Mouse (Mus musculus): ENCODE results near the gene Tarbp2. TPM values are rescaled to one million over a fixed set of nuclear protein-coding genes. Genes with fewer than 3 reads are reported as not detected.
A peak's percentile ranks its signal among the peaks of the same experiment; 100 is the strongest.

Gene Tarbp2
- total RNA-seq, 1 experiment, result 184 TPM

GRCm38 (mm10) chr15:102510590-102511284, 7.3 kb upstream of the Tarbp2 start:
- H3K9me3 ChIP-seq (ENCODE audit: control insufficient read depth, insufficient read depth, low read depth, low read length), result no peaks in the 10 kb centered on the region
- H3K4me1 ChIP-seq (ENCODE audit: control insufficient read depth in 2 of 2, insufficient read depth in 2 of 2, low read length in 2 of 2, poor library complexity in 1 of 2), result peaks cover 0 to 16% of the 10 kb centered on the region in 2 experiments; a peak in 3 of 4 replicates
- peak overlapping the region; percentile 70 to 89 for H3K4me3 ChIP-seq (ENCODE audit: insufficient read depth in 1 of 2, low read depth in 1 of 2, low read length in 2 of 2, poor library complexity in 1 of 2, severe bottlenecking in 1 of 2)
- H3K36me3 ChIP-seq (ENCODE audit: control insufficient read depth, insufficient read depth, low read length, poor library complexity, severe bottlenecking), result no peaks in the 10 kb centered on the region
- peak; percentile 97 for DNase-seq (ENCODE audit: low read depth, low spot score)
- no peak for TF ChIP-seq ZNF384 (IDR thresholded peaks at IDR 0.05; ENCODE audit: low read depth, low read length)
- TF ChIP-seq ZC3H11A (IDR thresholded peaks at IDR 0.05; ENCODE audit: borderline replicate concordance, low read depth, low read length), result no peak
- TF ChIP-seq CHD2 (IDR thresholded peaks at IDR 0.05; ENCODE audit: low read depth, low read length), result 0 out of 2 replicates have a peak, but pooled peaks have one; percentile 42
- in situ Hi-C loops (cut with MboI; ENCODE audit: low sequenced_read_pairs in 2 of 2, unreplicated experiment in 2 of 2), result no loop called here
- H3K9ac ChIP-seq (ENCODE audit: insufficient read depth, low read depth, low read length, poor library complexity, severe bottlenecking), result peak overlapping the region; percentile 85
- H3K27ac ChIP-seq (ENCODE audit: insufficient read depth, low read depth, low read length, poor library complexity, severe bottlenecking), result peak overlapping the region; percentile 52; the same call in 1 of the 2 replicates

- Histone ChIP-seq H3K9ac (ENCODE audit: insufficient read depth, low read depth, low read length, poor library complexity, severe bottlenecking) (no peak overlapping the region), H3K4me1 (ENCODE audit: control insufficient read depth in 2 of 2, insufficient read depth in 2 of 2, low read length in 2 of 2, poor library complexity in 1 of 2) (peaks cover 0 to 19% of the 10 kb centered on the region in 2 experiments; a peak in 3 of 4 replicates), H3K9me3 (ENCODE audit: control insufficient read depth, insufficient read depth, low read depth, low read length) (no peaks in the 10 kb centered on the region), H3K27ac (ENCODE audit: insufficient read depth, low read depth, low read length, poor library complexity, severe bottlenecking) (no peak overlapping the region), H3K4me3 (ENCODE audit: insufficient read depth in 1 of 2, low read depth in 1 of 2, low read length in 2 of 2, poor library complexity in 1 of 2, severe bottlenecking in 1 of 2) (no peak overlapping the region), H3K36me3 (ENCODE audit: control insufficient read depth, insufficient read depth, low read length, poor library complexity, severe bottlenecking) (no peaks in the 10 kb centered on the region)
- TF ChIP-seq ZC3H11A (IDR thresholded peaks at IDR 0.05; ENCODE audit: borderline replicate concordance, low read depth, low read length), result no peak
- no peak for TF ChIP-seq ZNF384 (IDR thresholded peaks at IDR 0.05; ENCODE audit: low read depth, low read length)
- no peak for TF ChIP-seq MAFK (IDR thresholded peaks at IDR 0.05; ENCODE audit: insufficient read depth, low read depth, low read length)
- TF ChIP-seq HCFC1 (IDR thresholded peaks at IDR 0.05; ENCODE audit: borderline replicate concordance, insufficient read depth, low read length), result no peak
- TF ChIP-seq CHD2 (IDR thresholded peaks at IDR 0.05; ENCODE audit: low read depth, low read length), result no peak
- DNase-seq (ENCODE audit: low read depth, low spot score), result no peak
- in situ Hi-C loops (cut with MboI; ENCODE audit: low sequenced_read_pairs in 2 of 2, unreplicated experiment in 2 of 2), result no loop called here
These were observed 6.6 kb upstream of the Tarbp2 start for GRCm38 (mm10) chr15:102511285-102511833.

GRCm38 (mm10) chr15:102512010-102512409, 6.0 kb upstream of the Tarbp2 start:
- H3K4me1 ChIP-seq (ENCODE audit: control insufficient read depth in 2 of 2, insufficient read depth in 2 of 2, low read length in 2 of 2, poor library complexity in 1 of 2), result peaks cover 0 to 19% of the 10 kb centered on the region in 2 experiments; a peak in 3 of 4 replicates
- no peaks in the 10 kb centered on the region for H3K36me3 ChIP-seq (ENCODE audit: control insufficient read depth, insufficient read depth, low read length, poor library complexity, severe bottlenecking)
- in situ Hi-C loops (cut with MboI; ENCODE audit: low sequenced_read_pairs in 2 of 2, unreplicated experiment in 2 of 2), result no loop called here
- TF ChIP-seq CHD2 (IDR thresholded peaks at IDR 0.05; ENCODE audit: low read depth, low read length) (no peak), ZC3H11A (IDR thresholded peaks at IDR 0.05; ENCODE audit: borderline replicate concordance, low read depth, low read length) (no peak), HCFC1 (IDR thresholded peaks at IDR 0.05; ENCODE audit: borderline replicate concordance, insufficient read depth, low read length) (no peak), ZNF384 (IDR thresholded peaks at IDR 0.05; ENCODE audit: low read depth, low read length) (no peak), MAFK (IDR thresholded peaks at IDR 0.05; ENCODE audit: insufficient read depth, low read depth, low read length) (no peak)
- H3K27ac ChIP-seq (ENCODE audit: insufficient read depth, low read depth, low read length, poor library complexity, severe bottlenecking), result no peak overlapping the region
- H3K9me3 ChIP-seq (ENCODE audit: control insufficient read depth, insufficient read depth, low read depth, low read length), result no peaks in the 10 kb centered on the region
- DNase-seq (ENCODE audit: low read depth, low spot score), result no peak
- no peak overlapping the region for H3K4me3 ChIP-seq (ENCODE audit: insufficient read depth in 1 of 2, low read depth in 1 of 2, low read length in 2 of 2, poor library complexity in 1 of 2, severe bottlenecking in 1 of 2)
- no peak overlapping the region for H3K9ac ChIP-seq (ENCODE audit: insufficient read depth, low read depth, low read length, poor library complexity, severe bottlenecking)

- no peaks in the 10 kb centered on the region for H3K9me3 ChIP-seq (ENCODE audit: control insufficient read depth, insufficient read depth, low read depth, low read length)
- in situ Hi-C loops (cut with MboI; ENCODE audit: low sequenced_read_pairs in 2 of 2, unreplicated experiment in 2 of 2), result no loop called here
- TF ChIP-seq HCFC1 (IDR thresholded peaks at IDR 0.05; ENCODE audit: borderline replicate concordance, insufficient read depth, low read length) (no peak), ZNF384 (IDR thresholded peaks at IDR 0.05; ENCODE audit: low read depth, low read length) (no peak), ZC3H11A (IDR thresholded peaks at IDR 0.05; ENCODE audit: borderline replicate concordance, low read depth, low read length) (no peak), MAFK (IDR thresholded peaks at IDR 0.05; ENCODE audit: insufficient read depth, low read depth, low read length) (no peak), CHD2 (IDR thresholded peaks at IDR 0.05; ENCODE audit: low read depth, low read length) (no peak)
- no peak overlapping the region for H3K27ac ChIP-seq (ENCODE audit: insufficient read depth, low read depth, low read length, poor library complexity, severe bottlenecking)
- H3K4me1 ChIP-seq (ENCODE audit: control insufficient read depth in 2 of 2, insufficient read depth in 2 of 2, low read length in 2 of 2, poor library complexity in 1 of 2), result peaks cover 0 to 18% of the 10 kb centered on the region in 2 experiments; a peak in 3 of 4 replicates
- H3K36me3 ChIP-seq (ENCODE audit: control insufficient read depth, insufficient read depth, low read length, poor library complexity, severe bottlenecking), result no peaks in the 10 kb centered on the region
- H3K4me3 ChIP-seq (ENCODE audit: insufficient read depth in 1 of 2, low read depth in 1 of 2, low read length in 2 of 2, poor library complexity in 1 of 2, severe bottlenecking in 1 of 2), result no peak overlapping the region
- DNase-seq (ENCODE audit: low read depth, low spot score), result no peak
- no peak overlapping the region for H3K9ac ChIP-seq (ENCODE audit: insufficient read depth, low read depth, low read length, poor library complexity, severe bottlenecking)
These were observed 5.5 kb upstream of the Tarbp2 start for GRCm38 (mm10) chr15:102512471-102512870.
